Comparison of ENCODE assay signal across 13 mouse cellular contexts in genomic region chr17:8389790-8390095, GRCm38 (mm10). TPM values are rescaled to one million over a fixed set of nuclear protein-coding genes. Genes with fewer than 3 reads are reported as not detected.
DNase-seq lines count a peak whose midpoint lies in the region; ATAC-seq and TF ChIP-seq lines count a peak whose summit lies in the region.
"Had no signal": no experiment of that assay in that cellular context is flagged by ENCODE, and none has a peak within 500 bp of the region (broad histone marks: within the 10 kb centered on the region; RNA-seq: fewer than 3 reads in every experiment).

No protein-coding gene starts in this region.

- H3K4me1 ChIP-seq in hindbrain, embryonic 12.5 days, result peaks cover 13% of the 10 kb centered on the region
- H3K4me1 ChIP-seq in hindbrain, embryonic 10.5 days (replicated peaks), result peaks cover 15% of the 10 kb centered on the region
- H3K4me1 ChIP-seq in neural tube, embryonic 12.5 days, result peaks cover 8% of the 10 kb centered on the region
- no peaks in the 10 kb centered on the region for H3K4me1 ChIP-seq in intestine, postnatal 0 days (replicated peaks; ENCODE audit: control insufficient read depth, insufficient read depth, low read length)
- H3K4me1 ChIP-seq in stomach, postnatal 0 days (replicated peaks; ENCODE audit: control insufficient read depth, insufficient read depth), result no peaks in the 10 kb centered on the region

- no peaks in the 10 kb centered on the region for H3K36me3 ChIP-seq in hindbrain, embryonic 12.5 days
- H3K36me3 ChIP-seq in hindbrain, embryonic 10.5 days, result no peaks in the 10 kb centered on the region
- H3K36me3 ChIP-seq in neural tube, embryonic 12.5 days, result no peaks in the 10 kb centered on the region
- no peaks in the 10 kb centered on the region for H3K36me3 ChIP-seq in intestine, postnatal 0 days (ENCODE audit: control insufficient read depth, insufficient read depth)
- no peaks in the 10 kb centered on the region for H3K36me3 ChIP-seq in stomach, postnatal 0 days (ENCODE audit: control insufficient read depth, insufficient read depth, low read length)

- H3K9ac ChIP-seq in hindbrain, embryonic 12.5 days, result no peak overlapping the region
- no peak overlapping the region for H3K9ac ChIP-seq in neural tube, embryonic 12.5 days
- no peak overlapping the region for H3K9ac ChIP-seq in intestine, postnatal 0 days (ENCODE audit: low read depth, low read length)
- no peak overlapping the region for H3K9ac ChIP-seq in stomach, postnatal 0 days (ENCODE audit: low read length)

- no peak for TF ChIP-seq EP300 in stomach, postnatal 0 days (optimal IDR thresholded peaks at IDR 0.05)

- no peaks in the 10 kb centered on the region for H3K9me3 ChIP-seq in hindbrain, embryonic 12.5 days (replicated peaks)
- H3K9me3 ChIP-seq in hindbrain, embryonic 10.5 days, result no peaks in the 10 kb centered on the region
- H3K9me3 ChIP-seq in neural tube, embryonic 12.5 days, result no peaks in the 10 kb centered on the region
- H3K9me3 ChIP-seq in intestine, postnatal 0 days (ENCODE audit: control insufficient read depth), result no peaks in the 10 kb centered on the region
- no peaks in the 10 kb centered on the region for H3K9me3 ChIP-seq in stomach, postnatal 0 days (ENCODE audit: control insufficient read depth, low read length)

- H3K27me3 ChIP-seq in hindbrain, embryonic 12.5 days, result peaks cover 46% of the 10 kb centered on the region
- H3K27me3 ChIP-seq in hindbrain, embryonic 10.5 days (ENCODE audit: insufficient read depth, poor library complexity, severe bottlenecking), result peaks cover 55% of the 10 kb centered on the region
- H3K27me3 ChIP-seq in neural tube, embryonic 12.5 days (replicated peaks), result peaks cover 47% of the 10 kb centered on the region
- H3K27me3 ChIP-seq in intestine, postnatal 0 days (replicated peaks; ENCODE audit: control insufficient read depth, insufficient read depth, low read length), result peaks cover 28% of the 10 kb centered on the region
- H3K27me3 ChIP-seq in stomach, postnatal 0 days (ENCODE audit: control insufficient read depth, insufficient read depth, low read length), result no peaks in the 10 kb centered on the region; the same call in 1 of the 2 replicates

- peak overlapping the region; percentile 47 for H3K4me2 ChIP-seq in hindbrain, embryonic 12.5 days (replicated peaks)
- peak overlapping the region; percentile 48 for H3K4me2 ChIP-seq in neural tube, embryonic 12.5 days (replicated peaks)
- H3K4me2 ChIP-seq in intestine, postnatal 0 days (replicated peaks; ENCODE audit: low read depth), result no peak overlapping the region
- no peak overlapping the region for H3K4me2 ChIP-seq in stomach, postnatal 0 days (replicated peaks; ENCODE audit: low read depth)

- no peak overlapping the region for H3K27ac ChIP-seq in hindbrain, embryonic 12.5 days
- H3K27ac ChIP-seq in hindbrain, embryonic 10.5 days, result no peak overlapping the region
- no peak overlapping the region for H3K27ac ChIP-seq in neural tube, embryonic 12.5 days
- no peak overlapping the region for H3K27ac ChIP-seq in intestine, postnatal 0 days (ENCODE audit: low read depth, low read length)
- H3K27ac ChIP-seq in stomach, postnatal 0 days (replicated peaks), result no peak overlapping the region

- ATAC-seq in hindbrain, embryonic 12.5 days (ENCODE audit: low FRiP score), result no peak
- no peak for ATAC-seq in neural tube, embryonic 12.5 days (ENCODE audit: low FRiP score, low read depth)
- ATAC-seq in intestine, postnatal 0 days, result no peak
- no peak for ATAC-seq in stomach, postnatal 0 days (ENCODE audit: low FRiP score, low TSS enrichment)

- no peak for DNase-seq in hindbrain, embryonic 10.5 days (ENCODE audit: low spot score)
- no peak for DNase-seq in neural tube, embryonic 10.5 days (ENCODE audit: extremely low spot score, low spot score)
- DNase-seq in stomach, postnatal 0 days (ENCODE audit: low spot score), result no peak
- DNase-seq in cerebellum, adult 18-20 months, result no peak
- no peak for DNase-seq in gastrocnemius, adult 18-20 months (ENCODE audit: low spot score)
- DNase-seq: lung, adult 2 months had no signal

- H3K4me3 ChIP-seq in hindbrain, embryonic 12.5 days, result peak overlapping the region; percentile 25; the same call in 1 of the 2 replicates
- no peak overlapping the region; the same call in 1 of the 2 replicates for H3K4me3 ChIP-seq in hindbrain, embryonic 10.5 days
- no peak overlapping the region for H3K4me3 ChIP-seq in neural tube, embryonic 12.5 days
- H3K4me3 ChIP-seq in intestine, postnatal 0 days (ENCODE audit: low read depth, low read length), result no peak overlapping the region
- no peak overlapping the region for H3K4me3 ChIP-seq in stomach, postnatal 0 days (ENCODE audit: low read depth, low read length)
- H3K4me3 ChIP-seq: erythroblast, embryonic 14.5 days had no signal

- 6% methylated on average over 10 of the region's 10 CpGs for WGBS in hindbrain, embryonic 12.5 days
- WGBS in hindbrain, embryonic 10.5 days, result 5% methylated on average over 10 of the region's 10 CpGs
- WGBS in neural tube, embryonic 12.5 days, result 3% methylated on average over 10 of the region's 10 CpGs
- WGBS in intestine, postnatal 0 days, result 7% methylated on average over 10 of the region's 10 CpGs
- 10% methylated on average over 10 of the region's 10 CpGs for WGBS in stomach, postnatal 0 days

- TF ChIP-seq CTCF in intestine, postnatal 0 days (IDR thresholded peaks at IDR 0.05; ENCODE audit: low read depth), result peak; percentile 33
- peak; percentile 50 for TF ChIP-seq CTCF in stomach, postnatal 0 days (IDR thresholded peaks at IDR 0.05; ENCODE audit: low read depth)

RNA-seq across cellular contexts. Expression of gene T2, which starts 34.0 kb away (rescaled TPM):
- 0.77 and 0.96 TPM in 2 replicates for polyA plus RNA-seq in hindbrain, embryonic 12.5 days (2016; fragmentation: Nextera tagmentation; extraction: Ambion mirVana)
- polyA plus RNA-seq in hindbrain, embryonic 10.5 days (2016; fragmentation: Nextera tagmentation; extraction: Ambion mirVana), result 0.42 and 0.82 TPM in 2 replicates
- polyA plus RNA-seq in neural tube, embryonic 12.5 days (2016; fragmentation: Nextera tagmentation; extraction: Ambion mirVana), result 0.41 and 0.44 TPM in 2 replicates
- polyA plus RNA-seq in intestine, postnatal 0 days (2015; fragmentation: Nextera tagmentation; extraction: Ambion mirVana), result 0.10 TPM in 1 of 2 replicates, not detected in the other
- polyA plus RNA-seq in stomach, postnatal 0 days (2015; fragmentation: Nextera tagmentation; extraction: Ambion mirVana), result 0.13 and 0.18 TPM in 2 replicates
- not detected for total RNA-seq in gastrocnemius, adult 18-20 months (2021)
- total RNA-seq: granulocyte monocyte progenitor cell, adult 5-6 weeks had no signal
- polyA plus RNA-seq: erythroblast, embryonic 14.5 days; spleen, adult 2 months had no signal

RNA-seq across cellular contexts. Expression of gene T, which starts 44.5 kb away (rescaled TPM):
- polyA plus RNA-seq in hindbrain, embryonic 12.5 days (2016; fragmentation: Nextera tagmentation; extraction: Ambion mirVana), result 0.36 and 1.6 TPM in 2 replicates
- 0.54 and 1.2 TPM in 2 replicates for polyA plus RNA-seq in hindbrain, embryonic 10.5 days (2016; fragmentation: Nextera tagmentation; extraction: Ambion mirVana)
- 1.3 and 2.0 TPM in 2 replicates for polyA plus RNA-seq in neural tube, embryonic 12.5 days (2016; fragmentation: Nextera tagmentation; extraction: Ambion mirVana)
- 0.12 TPM in 1 of 2 replicates, not detected in the other for polyA plus RNA-seq in intestine, postnatal 0 days (2015; fragmentation: Nextera tagmentation; extraction: Ambion mirVana)
- not detected in 2 replicates for polyA plus RNA-seq in stomach, postnatal 0 days (2015; fragmentation: Nextera tagmentation; extraction: Ambion mirVana)
- not detected for total RNA-seq in gastrocnemius, adult 18-20 months (2021)
- total RNA-seq: granulocyte monocyte progenitor cell, adult 5-6 weeks; layer of hippocampus, postnatal 14 days had no signal
- polyA plus RNA-seq: erythroblast, embryonic 14.5 days; spleen, adult 2 months had no signal

RNA-seq across cellular contexts. Expression of gene Prr18, which starts 52.5 kb away (rescaled TPM):
- polyA plus RNA-seq in hindbrain, embryonic 12.5 days (2016; fragmentation: Nextera tagmentation; extraction: Ambion mirVana), result 4.3 and 4.5 TPM in 2 replicates
- 0.44 and 0.89 TPM in 2 replicates for polyA plus RNA-seq in hindbrain, embryonic 10.5 days (2016; fragmentation: Nextera tagmentation; extraction: Ambion mirVana)
- polyA plus RNA-seq in neural tube, embryonic 12.5 days (2016; fragmentation: Nextera tagmentation; extraction: Ambion mirVana), result 4.0 and 5.2 TPM in 2 replicates
- polyA plus RNA-seq in intestine, postnatal 0 days (2015; fragmentation: Nextera tagmentation; extraction: Ambion mirVana), result 0.35 and 0.39 TPM in 2 replicates
- polyA plus RNA-seq in stomach, postnatal 0 days (2015; fragmentation: Nextera tagmentation; extraction: Ambion mirVana), result 0.50 and 0.62 TPM in 2 replicates
- not detected for total RNA-seq in gastrocnemius, adult 18-20 months (2021)
- total RNA-seq: granulocyte monocyte progenitor cell, adult 5-6 weeks had no signal

Comparison
In these comparisons a context has a peak if more than half of its experiments do, and no peak if none do; other contexts are left out.
1. H3K4me2 ChIP-seq: peak in hindbrain, embryonic 12.5 days (single experiment) and neural tube, embryonic 12.5 days (single experiment); none in intestine, postnatal 0 days (single experiment) and stomach, postnatal 0 days (single experiment).